ENCODE assay signal across 17 mouse cellular contexts in genomic region chr1:195031786-195032185, GRCm38 (mm10).
DNase-seq lines count a peak whose midpoint lies in the region; TF ChIP-seq lines count a peak whose summit lies in the region.
"Had no signal": no experiment of that assay in that cellular context is flagged by ENCODE, and none has a peak within 500 bp of the region (broad histone marks: within the 10 kb centered on the region; RNA-seq: fewer than 3 reads in every experiment).

No protein-coding gene starts in this region.

- H3K4me1 ChIP-seq in bone marrow macrophage, adult 2 months (ENCODE audit: control insufficient read depth, insufficient read depth, low read length) = peaks cover 40% of the 10 kb centered on the region
- H3K4me1 ChIP-seq: embryonic facial prominence, embryonic 13.5 days; forebrain, embryonic 12.5 days; heart, embryonic 15.5 days; hindbrain, embryonic 10.5 days had no signal

- H3K4me3 ChIP-seq in bone marrow macrophage, adult 2 months (ENCODE audit: insufficient read depth, low read length) = no peak overlapping the region
- no peak overlapping the region for H3K4me3 ChIP-seq in macrophage (ENCODE audit: inconsistent target)
- H3K4me3 ChIP-seq: embryonic facial prominence, embryonic 13.5 days; forebrain, embryonic 12.5 days; heart, adult 2 months; heart, embryonic 15.5 days; hindbrain, embryonic 10.5 days had no signal

- no peaks in the 10 kb centered on the region for H3K79me2 ChIP-seq in macrophage (ENCODE audit: inconsistent target)

- no peak for TF ChIP-seq CTCF in bone marrow macrophage, adult 2 months (IDR thresholded peaks at IDR 0.05; ENCODE audit: low read depth, low read length)

- TF ChIP-seq POLR2A in bone marrow macrophage, adult 2 months (IDR thresholded peaks at IDR 0.05; ENCODE audit: borderline replicate concordance, low read depth, low read length) = no peak

- peak overlapping the region; percentile 35; the same call in 1 of the 2 replicates for H3K27ac ChIP-seq in bone marrow macrophage, adult 2 months (ENCODE audit: insufficient read depth, low read depth, low read length)
- H3K27ac ChIP-seq in macrophage = 0 out of 2 replicates have a peak overlapping the region, but pooled peaks have one; percentile 4
- H3K27ac ChIP-seq: embryonic facial prominence, embryonic 13.5 days; forebrain, embryonic 12.5 days; heart, embryonic 15.5 days; hindbrain, embryonic 10.5 days; hindbrain, embryonic 14.5 days had no signal

- H3K36me3 ChIP-seq in macrophage (ENCODE audit: inconsistent target) = peaks cover 10% of the 10 kb centered on the region; the same call in 1 of the 2 replicates
- H3K36me3 ChIP-seq: embryonic facial prominence, embryonic 13.5 days; forebrain, embryonic 12.5 days; heart, embryonic 15.5 days; hindbrain, embryonic 10.5 days had no signal

- DNase-seq in heart, adult 11 months = peak; percentile 34
- DNase-seq in heart, postnatal 10 days = no peak
- DNase-seq in kidney, adult 8-10 months = peak; percentile 51 to 53
- no peak for DNase-seq in kidney, postnatal 4 days
- DNase-seq: adrenal gland, postnatal 14 days; cerebellum, adult 18-20 months; cerebellum, adult 9-11 months; cerebellum, postnatal 36 days; gastrocnemius, postnatal 36 days; heart, adult 2 months had no signal

- intact Hi-C loops in heart, postnatal 10 days (cut with DNase I) = no loop called here

Comparison
In these comparisons a context has a peak if more than half of its experiments do, and no peak if none do; other contexts are left out.
1. DNase-seq: peak in heart, adult 11 months (single experiment) and kidney, adult 8-10 months (2 of 2); none in heart, postnatal 10 days (0 of 2) and kidney, postnatal 4 days (0 of 2).